Mouse (Mus musculus): ENCODE measurements around the gene Tmem9b.

- no peak for TF ChIP-seq CTCF (IDR thresholded peaks at IDR 0.05; ENCODE audit: low read depth)
- no peak for TF ChIP-seq EP300 (optimal IDR thresholded peaks at IDR 0.05)
Measured at GRCm38 (mm10) chr7:109690961-109691360, 61.7 kb downstream of the Tmem9b start.
